Comparison of ENCODE assay signal across 32 mouse cellular contexts in the genomic region with DNA sequence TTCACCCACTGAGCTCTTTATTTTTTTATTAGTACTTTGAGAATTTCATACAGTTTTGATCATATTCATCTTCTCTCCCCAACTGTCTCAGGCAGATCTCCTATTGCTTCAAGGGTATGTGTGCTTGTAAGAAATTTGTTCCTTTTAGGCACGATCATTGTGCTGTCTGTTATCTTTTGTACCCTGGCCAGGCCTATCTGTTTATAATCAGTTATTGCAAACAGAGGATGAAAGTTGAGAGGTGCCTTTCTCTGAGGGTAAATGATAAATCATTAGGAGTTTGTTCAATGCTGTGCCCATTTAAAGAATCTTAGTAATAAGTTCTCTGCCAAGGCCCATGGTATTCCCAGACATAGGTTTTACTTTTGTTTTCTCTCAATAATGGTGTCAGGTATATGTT.
"Had no signal": no experiment of that assay in that cellular context is flagged by ENCODE, and none has a peak within 500 bp of the region (broad histone marks: within the 10 kb centered on the region; RNA-seq: fewer than 3 reads in every experiment).

No protein-coding gene starts in this region.

- H3K36me3 ChIP-seq: limb, embryonic 10.5 days; limb, embryonic 12.5 days; limb, embryonic 13.5 days; limb, embryonic 15.5 days; liver, embryonic 13.5 days; liver, embryonic 15.5 days; lung, embryonic 15.5 days; midbrain, embryonic 10.5 days; midbrain, embryonic 12.5 days; midbrain, embryonic 13.5 days; midbrain, embryonic 15.5 days; neural tube, embryonic 12.5 days had no signal

- H3K4me1 ChIP-seq: limb, embryonic 10.5 days; limb, embryonic 12.5 days; limb, embryonic 13.5 days; limb, embryonic 15.5 days; liver, embryonic 13.5 days; liver, embryonic 15.5 days; lung, embryonic 15.5 days; midbrain, embryonic 10.5 days; midbrain, embryonic 12.5 days; midbrain, embryonic 13.5 days; midbrain, embryonic 15.5 days; neural tube, embryonic 12.5 days had no signal

- ATAC-seq: liver, postnatal 0 days; lung, postnatal 0 days; midbrain, embryonic 13.5 days; midbrain, embryonic 15.5 days; midbrain, embryonic 16.5 days had no signal

- DNase-seq: left cerebral cortex, postnatal 4 days; liver; liver, embryonic 13.5 days; liver, postnatal 0 days; lung, adult 18-20 months; lung, adult 2 months; lung, embryonic 14.5 days; lung, postnatal 10 days; lung, postnatal 14 days; lung, postnatal 36 days; lung, postnatal 4 days; midbrain, embryonic 14.5 days had no signal

- H3K4me2 ChIP-seq: limb, embryonic 12.5 days; limb, embryonic 13.5 days; limb, embryonic 15.5 days; liver, embryonic 11.5 days; liver, embryonic 13.5 days; liver, embryonic 15.5 days; lung, embryonic 14.5 days; lung, embryonic 15.5 days; midbrain, embryonic 11.5 days; midbrain, embryonic 12.5 days; midbrain, embryonic 13.5 days; midbrain, embryonic 15.5 days; neural tube, embryonic 12.5 days had no signal

- H3K4me3 ChIP-seq: left cerebral cortex, adult 2 months; limb, embryonic 10.5 days; limb, embryonic 12.5 days; limb, embryonic 13.5 days; limb, embryonic 15.5 days; liver, embryonic 13.5 days; liver, embryonic 15.5 days; lung, embryonic 15.5 days; megakaryocyte, embryonic 14.5 days; midbrain, embryonic 10.5 days; midbrain, embryonic 12.5 days; midbrain, embryonic 13.5 days; midbrain, embryonic 15.5 days; myocyte; neural tube, embryonic 12.5 days had no signal

- H3K9ac ChIP-seq: limb, embryonic 12.5 days; limb, embryonic 13.5 days; limb, embryonic 15.5 days; liver, embryonic 13.5 days; liver, embryonic 14.5 days; liver, embryonic 15.5 days; liver, postnatal 0 days; lung, embryonic 14.5 days; lung, embryonic 15.5 days; midbrain, embryonic 12.5 days; midbrain, embryonic 13.5 days; midbrain, embryonic 15.5 days; neural tube, embryonic 12.5 days had no signal

- H3K9me3 ChIP-seq: limb, embryonic 10.5 days; limb, embryonic 12.5 days; limb, embryonic 13.5 days; limb, embryonic 15.5 days; liver, embryonic 13.5 days; liver, embryonic 15.5 days; lung, embryonic 15.5 days; midbrain, embryonic 10.5 days; midbrain, embryonic 12.5 days; midbrain, embryonic 13.5 days; midbrain, embryonic 15.5 days; neural tube, embryonic 12.5 days had no signal

- H3K27ac ChIP-seq: left cerebral cortex, adult 2 months; limb, embryonic 10.5 days; limb, embryonic 12.5 days; limb, embryonic 13.5 days; limb, embryonic 15.5 days; liver, embryonic 13.5 days; liver, embryonic 14.5 days; liver, embryonic 15.5 days; lung, embryonic 15.5 days; macrophage; midbrain, embryonic 10.5 days; midbrain, embryonic 12.5 days; midbrain, embryonic 13.5 days; midbrain, embryonic 15.5 days; neural tube, embryonic 12.5 days had no signal

- H3K27me3 ChIP-seq: limb, embryonic 12.5 days; limb, embryonic 13.5 days; limb, embryonic 15.5 days; liver, embryonic 13.5 days; liver, embryonic 15.5 days; lung, embryonic 15.5 days; midbrain, embryonic 12.5 days; midbrain, embryonic 13.5 days; midbrain, embryonic 15.5 days; neural tube, embryonic 12.5 days had no signal
